Mouse (Mus musculus): ENCODE data around the gene Megf11.
A peak's percentile ranks its signal among the peaks of the same experiment; 100 is the strongest.

- TF ChIP-seq E2F4 (IDR thresholded peaks at IDR 0.05; ENCODE audit: insufficient read depth) (no peak), POLR2A (IDR thresholded peaks at IDR 0.05; ENCODE audit: insufficient read length, low read depth) (no peak), REST (IDR thresholded peaks at IDR 0.05; ENCODE audit: insufficient read depth, insufficient read length) (no peak), USF1 (IDR thresholded peaks at IDR 0.05; ENCODE audit: low read depth) (no peak), POLR2AphosphoS2 (IDR thresholded peaks at IDR 0.05; ENCODE audit: insufficient read length, low read depth) (no peak), SRF (IDR thresholded peaks at IDR 0.05; ENCODE audit: control insufficient read depth, insufficient read length, low read depth) (no peak), MYOD1 (IDR thresholded peaks at IDR 0.05; ENCODE audit: control insufficient read depth in 1 of 3, insufficient read length in 2 of 3, low read depth in 2 of 3) (no peak), MAX (IDR thresholded peaks at IDR 0.05; ENCODE audit: low read depth) (no peak), CEBPB (IDR thresholded peaks at IDR 0.05; ENCODE audit: insufficient read depth, poor library complexity, severe bottlenecking) (no peak), TCF12 (IDR thresholded peaks at IDR 0.05; ENCODE audit: insufficient read depth, poor library complexity, severe bottlenecking) (no peak), MYOG (IDR thresholded peaks at IDR 0.05; ENCODE audit: control insufficient read depth in 1 of 3, insufficient read depth in 1 of 3, insufficient read length in 2 of 3, low read depth in 2 of 3) (peak in 1 of 3 experiments; percentile 23)
Measured at GRCm38 (mm10) chr9:64572629-64573190, 187.3 kb downstream of the Megf11 start.

Data from myocyte (in vitro differentiated cells).